Mouse (Mus musculus) cerebellum, postnatal 4 days (tissue): ENCODE measurements around the gene Ppp2r5c.

Source experiments
- DNase-seq, 2 experiments: peaks; one replicate each; pipeline ENCODE4 v3.0.0; 2022; ENCODE audit warnings: low spot score in 2 of 2, mixed read lengths in 1 of 2

Ppp2r5c gene

DNA sequence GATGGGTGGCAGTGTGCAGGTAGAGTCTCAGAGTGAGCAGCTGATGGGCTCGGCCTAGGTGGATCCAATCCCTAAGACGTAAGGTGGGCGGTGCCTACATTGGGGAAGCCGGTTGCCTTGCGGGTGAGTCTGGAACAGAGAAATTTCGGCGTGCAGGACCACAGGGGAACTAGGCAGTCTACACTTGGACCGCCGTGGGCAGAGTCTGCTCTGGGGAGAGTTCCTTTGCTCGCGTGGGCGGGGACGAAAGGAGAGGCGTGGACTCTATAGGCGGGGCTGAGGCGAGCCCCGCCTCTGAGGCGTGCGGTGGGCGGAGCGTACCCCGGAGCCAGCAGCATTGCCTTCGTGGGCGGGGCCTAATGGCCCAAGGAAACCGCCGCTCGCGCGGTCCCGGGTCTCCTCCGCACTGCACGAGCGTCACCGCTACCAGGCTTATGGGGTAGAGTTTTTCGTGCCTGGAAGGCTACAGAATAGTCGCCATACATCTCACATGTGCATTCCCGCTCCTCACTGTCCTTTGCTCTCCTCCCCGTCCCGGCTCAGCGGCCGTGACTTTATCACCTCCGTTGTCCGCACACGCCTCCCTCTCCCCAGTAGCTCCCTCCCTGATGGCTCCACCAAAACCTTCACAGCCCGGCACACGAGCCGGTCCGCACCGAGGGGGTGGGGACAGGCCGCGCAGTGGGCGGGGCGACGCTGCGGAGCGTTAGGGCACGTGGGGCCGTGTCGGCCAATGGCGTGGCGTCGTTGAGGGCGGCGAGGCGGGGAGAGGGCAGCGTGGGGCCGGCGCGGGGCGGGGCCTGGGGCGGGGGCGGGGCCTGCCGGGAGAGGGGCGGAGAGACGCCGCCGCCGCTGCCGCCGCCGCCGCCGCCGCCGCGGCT is at the start of gene Ppp2r5c:
TSS of gene Ppp2r5c (plus strand) at position 831 of the 881 bp plus-strand sequence.
- peak; percentile 90 to 94 for DNase-seq

DNA sequence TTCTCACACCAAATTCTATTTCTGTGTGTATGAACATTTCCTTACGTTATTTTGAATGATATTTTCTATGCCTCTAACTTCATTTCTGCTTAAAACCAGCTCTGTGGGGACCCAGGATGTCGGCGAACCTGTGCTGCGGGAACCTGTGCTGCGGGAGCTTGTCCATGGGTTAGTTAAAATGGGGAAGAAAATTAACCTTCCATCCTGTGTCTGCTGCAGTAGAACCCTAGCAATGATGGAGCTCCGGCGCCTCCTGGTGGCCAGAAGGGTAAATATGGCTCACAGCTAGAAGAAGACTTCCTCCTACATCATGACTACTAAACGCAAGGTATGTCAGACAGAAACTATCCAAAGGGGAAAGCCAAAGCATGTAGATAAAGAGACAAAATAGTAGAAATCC is 48.6 kb upstream of the Ppp2r5c start:
- peak; percentile 70 to 80 for DNase-seq

DNA sequence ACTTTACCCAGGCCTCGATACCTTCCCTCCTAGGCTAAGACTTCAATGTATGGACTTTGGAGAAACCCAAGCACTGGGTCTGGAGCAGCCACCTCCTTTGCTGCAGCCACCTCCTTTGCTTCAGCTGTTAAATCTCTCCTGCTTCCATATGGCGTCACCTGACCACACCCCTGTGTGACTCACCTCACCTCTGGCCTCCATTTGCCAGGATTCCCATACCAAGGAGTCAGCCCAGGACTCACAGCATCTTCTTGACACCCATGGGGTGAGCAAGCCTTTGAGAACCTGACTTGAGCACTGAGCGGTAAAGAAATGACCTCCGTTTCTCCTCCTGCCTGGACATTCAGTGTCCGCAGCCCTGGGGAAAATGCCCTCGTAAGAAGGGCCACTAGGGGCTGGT is 47.8 kb upstream of the Ppp2r5c start:
- DNase-seq, result no peak

DNA sequence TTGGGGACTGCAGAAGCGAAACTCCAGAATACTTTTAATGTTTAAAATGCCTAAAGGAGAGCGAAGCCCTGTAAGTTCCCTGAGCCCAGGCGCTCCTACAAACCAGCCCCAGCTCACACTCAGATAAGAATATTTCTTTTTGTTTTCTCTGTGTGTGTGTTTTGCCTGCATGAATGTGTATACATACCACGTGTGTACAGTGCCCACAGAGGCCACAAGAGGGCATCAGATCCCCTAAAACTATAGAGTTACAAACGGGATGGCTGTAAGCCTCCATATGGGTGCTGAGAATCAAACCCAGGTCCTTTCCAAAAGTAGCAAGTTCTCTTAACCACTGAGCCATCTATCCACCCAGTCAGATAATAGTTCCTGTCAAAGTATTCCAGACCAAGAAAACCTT is 46.0 kb upstream of the Ppp2r5c start:
- no peak for DNase-seq

DNA sequence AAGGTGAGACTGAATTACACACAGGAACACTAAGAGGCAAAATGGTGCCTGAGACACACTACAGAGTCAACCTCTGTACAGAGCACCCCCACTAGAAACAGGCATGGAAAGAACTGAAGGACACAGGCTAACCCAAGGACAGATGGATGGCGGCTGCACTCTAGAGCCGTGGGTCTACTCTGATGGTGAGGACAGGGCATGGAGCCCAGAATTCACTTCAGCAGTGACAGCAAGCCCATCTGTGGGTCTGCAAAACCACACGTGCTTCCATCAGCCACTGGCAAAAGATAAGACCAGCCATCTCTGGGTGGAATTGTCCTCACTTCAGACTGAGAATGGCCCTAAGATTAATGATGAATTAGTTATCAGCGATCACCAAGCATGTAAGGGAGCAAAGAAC is 45.0 kb upstream of the Ppp2r5c start:
- DNase-seq, result no peak

DNA sequence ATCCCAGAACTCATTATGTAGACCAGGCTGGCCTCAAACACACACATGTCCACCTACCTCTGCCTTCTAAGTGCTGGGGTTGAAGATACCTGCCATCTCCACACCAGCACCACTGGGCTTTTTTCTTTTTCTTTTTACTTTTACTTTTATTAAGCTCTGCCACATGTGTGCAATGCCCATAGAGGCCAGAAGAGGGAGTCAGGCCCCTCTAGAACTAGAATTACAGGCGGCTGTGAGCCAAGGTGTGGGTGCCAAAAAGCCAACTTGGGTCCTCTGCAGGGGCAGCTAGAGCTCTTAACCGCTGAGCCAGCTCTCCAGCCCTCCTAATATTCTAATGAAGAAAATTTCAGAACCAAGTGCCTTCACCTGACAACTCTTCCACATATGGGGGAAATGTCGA is 30.7 kb upstream of the Ppp2r5c start:
- DNase-seq, result peak in 1 of 2 experiments; percentile 35

DNA sequence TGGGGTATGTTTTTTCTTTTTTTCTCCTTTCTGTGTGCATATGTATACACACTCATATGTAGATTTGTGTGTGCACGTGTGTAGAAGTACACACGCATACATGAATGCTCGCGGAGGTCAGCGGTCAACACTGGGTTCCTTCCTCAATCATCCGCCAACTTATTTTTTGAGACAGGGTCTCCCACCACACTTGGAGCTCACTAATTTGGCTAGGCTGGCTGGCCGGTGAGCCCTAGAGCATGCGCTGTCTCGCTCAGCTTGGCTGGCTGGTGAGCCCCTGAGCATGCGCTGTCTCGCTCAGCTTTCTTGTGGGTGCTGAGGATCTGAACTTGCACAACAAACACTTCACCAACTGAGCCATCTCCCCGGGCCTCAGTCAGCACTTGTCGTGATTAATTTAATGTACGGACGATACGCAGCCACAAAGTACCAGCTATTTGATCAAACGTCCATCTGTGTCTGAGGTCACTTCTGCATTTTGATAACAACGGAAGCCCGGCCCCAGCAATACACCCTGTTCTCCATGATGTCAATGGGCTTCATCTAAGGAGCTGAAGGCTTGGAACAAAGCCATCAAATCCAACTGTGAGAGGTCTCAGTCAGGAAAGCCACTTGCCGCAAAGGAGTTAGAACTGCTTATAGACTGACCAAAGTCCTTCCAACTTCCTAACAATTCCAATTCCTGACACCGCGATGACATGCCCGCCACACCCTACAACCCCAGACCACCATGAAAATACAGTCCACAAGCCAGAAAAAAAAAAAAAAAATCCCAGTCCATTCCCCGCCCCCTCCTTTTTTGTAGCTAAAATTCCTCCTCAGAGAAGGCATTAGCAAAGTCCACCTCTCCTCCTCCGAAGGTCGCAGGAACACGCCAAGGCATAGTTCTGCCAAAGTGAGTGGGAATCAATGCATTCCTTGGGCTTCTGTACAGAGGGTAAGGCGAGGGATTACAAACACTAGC is 29.6 kb upstream of the Ppp2r5c start:
- no peak for DNase-seq

DNA sequence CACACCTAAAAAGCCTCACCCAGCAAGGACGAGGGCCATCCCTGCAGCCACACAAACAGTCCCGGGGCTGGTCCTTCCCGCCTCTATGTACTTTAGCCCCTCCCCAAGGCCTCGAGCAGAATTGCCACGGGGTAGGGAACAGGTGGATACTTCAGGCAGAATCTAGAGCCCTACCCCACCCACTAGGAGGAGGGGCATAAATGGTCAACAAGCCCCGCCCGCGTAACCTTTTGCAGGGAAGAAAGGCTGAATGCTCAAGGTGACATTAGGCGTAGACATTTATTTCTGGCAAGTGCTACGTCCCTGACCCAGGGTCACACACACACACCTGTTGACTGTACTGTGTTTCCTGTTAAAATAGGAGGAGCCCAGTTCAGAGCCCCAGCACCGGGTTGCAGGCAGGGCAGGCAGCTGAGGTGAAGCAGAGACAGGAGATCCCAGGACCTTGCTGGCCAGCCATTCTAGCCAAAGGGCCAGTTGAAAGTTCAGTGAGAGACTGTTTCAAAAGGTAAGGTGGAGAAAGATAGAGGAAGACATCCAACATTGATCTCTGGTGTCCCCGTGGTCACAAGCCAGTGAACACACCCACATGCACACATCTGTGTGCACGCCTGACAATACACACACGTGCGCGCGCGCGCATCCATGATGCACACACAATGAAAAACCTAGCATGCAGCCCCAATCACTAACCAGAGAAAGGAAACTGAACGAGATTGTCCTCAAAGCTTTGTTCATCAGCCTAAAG is 28.8 kb upstream of the Ppp2r5c start:
- no peak for DNase-seq

DNA sequence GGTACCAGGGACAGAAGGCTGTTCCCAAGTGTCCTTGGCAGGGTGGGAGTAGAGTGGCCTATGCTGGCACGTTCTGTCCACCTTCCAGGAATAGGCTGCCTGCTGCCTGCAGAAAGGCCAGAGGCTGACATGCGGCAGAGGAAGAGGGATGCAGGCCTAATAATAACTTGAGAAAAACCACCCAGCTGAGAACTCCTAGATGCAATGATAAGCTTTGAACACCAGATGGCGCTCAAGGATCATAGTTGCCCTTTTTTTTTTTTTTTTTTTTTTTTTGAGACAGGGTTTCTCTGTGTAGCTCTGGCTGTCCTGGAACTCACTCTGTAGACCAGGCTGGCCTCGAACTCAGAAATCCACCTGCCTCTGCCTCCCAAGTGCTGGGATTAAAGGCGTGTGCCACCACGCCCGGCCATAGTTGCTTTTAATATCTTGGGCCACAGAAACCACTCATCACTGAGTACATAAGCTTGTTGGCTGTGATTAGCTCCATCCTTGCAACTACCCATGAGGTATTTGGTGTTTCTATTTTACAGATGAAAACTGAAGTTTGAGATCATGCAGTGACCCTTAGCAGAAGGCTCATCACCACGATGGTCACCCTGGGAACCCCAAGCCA is 28.1 kb upstream of the Ppp2r5c start:
- peak in 1 of 2 experiments; percentile 35 for DNase-seq

DNA sequence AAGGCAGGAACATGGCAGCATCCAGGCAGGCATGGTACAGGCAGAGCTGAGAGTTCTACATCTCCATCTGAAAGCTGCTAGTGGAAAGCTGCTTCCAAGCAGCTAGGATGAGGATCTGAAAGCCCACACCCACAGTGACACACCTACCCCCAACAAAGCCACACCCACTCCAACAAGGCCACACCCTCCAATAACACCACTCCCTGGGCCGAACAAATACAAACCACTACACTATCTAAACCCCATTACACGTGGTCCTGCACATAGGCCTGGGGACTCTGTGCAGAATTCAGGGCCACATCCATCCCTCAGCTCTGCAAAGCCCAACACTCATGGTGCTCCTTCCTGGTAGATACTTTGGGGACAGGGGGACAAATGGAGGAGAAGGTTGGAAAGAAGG is 27.0 kb upstream of the Ppp2r5c start:
- DNase-seq, result no peak

DNA sequence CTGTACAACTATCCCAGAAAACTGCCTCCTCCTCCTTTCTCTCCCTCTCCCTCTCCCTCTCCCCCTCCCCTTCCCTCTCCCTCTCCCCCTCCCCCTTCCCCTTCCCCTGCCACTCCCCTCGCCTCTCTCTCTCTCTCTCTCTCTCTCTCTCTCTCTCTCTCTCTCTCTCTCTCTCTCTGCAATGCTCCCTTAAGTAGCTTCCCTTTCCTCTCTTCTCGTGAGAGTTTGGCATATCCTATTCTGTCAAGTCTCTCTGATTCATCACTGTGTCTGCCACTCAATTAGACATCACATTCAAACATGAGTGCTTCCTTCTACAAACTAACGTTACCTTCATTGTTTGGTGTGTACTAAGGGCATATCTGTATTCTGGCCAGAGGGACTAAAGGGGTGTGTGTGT is 25.6 kb upstream of the Ppp2r5c start:
- no peak for DNase-seq

DNA sequence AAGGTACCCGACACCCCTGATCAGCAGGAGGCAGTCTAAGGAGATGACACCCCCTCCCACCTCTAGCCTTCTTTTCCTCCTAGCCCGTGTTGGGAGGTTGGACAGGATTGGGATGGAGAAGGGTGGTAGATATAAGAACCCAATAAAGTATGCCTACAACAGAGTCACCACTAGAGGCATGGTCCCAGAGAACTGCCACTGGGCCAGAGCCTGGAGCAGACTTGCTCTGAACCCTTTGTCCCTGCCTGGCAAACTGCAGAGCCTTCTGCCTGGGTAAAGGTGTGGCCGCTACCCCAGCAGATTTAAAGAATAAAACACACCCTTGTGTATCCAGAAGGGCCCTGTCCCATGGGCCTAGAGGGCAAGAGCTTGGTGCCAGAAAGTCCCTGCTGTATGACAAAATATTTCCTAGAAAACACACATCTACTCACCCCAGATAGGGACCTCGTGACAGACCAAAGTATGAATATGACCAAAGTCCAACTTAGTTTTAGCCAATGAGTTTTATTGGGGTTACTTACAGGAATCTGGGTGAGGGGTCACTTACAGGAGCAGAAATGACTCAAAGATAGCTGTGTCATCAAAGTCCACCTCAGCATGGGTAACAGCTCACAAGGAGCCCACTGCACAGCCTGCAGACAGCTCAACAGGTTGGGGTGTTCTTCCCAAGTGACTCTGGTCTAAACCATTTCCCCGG is 22.8 kb upstream of the Ppp2r5c start:
- no peak for DNase-seq

DNA sequence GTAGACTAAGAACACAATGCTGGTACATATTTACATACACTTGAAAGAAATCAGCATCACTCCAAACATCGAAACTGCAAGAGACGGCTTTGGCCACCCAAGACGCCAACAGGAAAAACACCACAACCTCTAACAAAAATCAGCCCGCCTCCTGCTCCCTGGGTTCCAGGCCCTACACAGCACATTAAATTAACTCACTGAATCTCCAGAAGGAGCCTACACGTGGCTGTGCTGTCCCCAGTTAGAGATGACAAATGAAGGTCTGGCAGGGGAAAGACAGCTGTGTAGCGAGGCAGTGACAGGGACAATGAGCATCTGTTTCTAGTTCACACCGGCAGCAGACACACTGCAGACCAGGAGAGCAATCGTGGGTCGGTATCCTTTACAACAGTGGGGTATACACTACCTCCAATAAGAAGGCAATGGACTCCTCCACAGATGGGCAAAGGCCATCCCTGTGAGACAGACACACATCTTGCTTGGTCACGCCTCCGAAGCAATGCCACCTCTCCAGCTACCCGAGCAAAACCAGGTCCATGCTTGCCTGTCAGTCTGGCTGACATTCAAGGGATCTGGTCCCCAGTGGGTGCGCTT is 20.4 kb upstream of the Ppp2r5c start:
- no peak for DNase-seq

DNA sequence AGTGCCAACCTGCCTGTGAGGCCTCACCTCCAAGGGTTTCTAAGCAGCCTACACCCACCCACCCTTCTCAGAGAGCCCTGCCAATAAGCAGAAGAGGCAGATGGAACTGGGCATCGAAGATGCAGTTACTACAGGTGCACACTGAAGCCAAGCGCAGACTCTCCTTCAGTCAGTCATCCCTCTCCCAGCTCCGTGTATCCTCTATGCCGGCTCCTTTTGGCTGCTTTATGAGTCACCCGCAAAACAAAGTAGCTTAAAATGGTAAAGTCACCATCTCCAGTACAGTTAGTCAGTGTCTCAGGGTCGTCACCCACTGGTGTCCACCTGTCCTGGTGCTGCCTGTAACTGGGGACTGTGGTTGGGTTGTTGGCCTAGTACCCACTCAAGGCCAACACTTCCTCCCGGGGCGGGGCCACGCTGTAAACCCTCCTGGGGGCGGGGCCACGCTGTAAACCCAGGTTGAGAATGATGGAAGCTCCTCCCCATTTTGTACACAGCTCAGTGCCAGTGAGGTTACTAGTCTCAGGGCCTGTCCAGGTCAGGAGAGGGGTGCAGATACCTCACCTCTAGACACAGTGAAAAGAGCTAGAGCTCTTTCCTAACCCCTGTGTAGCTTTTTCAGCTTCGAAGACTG is 17.5 kb upstream of the Ppp2r5c start:
- no peak for DNase-seq

DNA sequence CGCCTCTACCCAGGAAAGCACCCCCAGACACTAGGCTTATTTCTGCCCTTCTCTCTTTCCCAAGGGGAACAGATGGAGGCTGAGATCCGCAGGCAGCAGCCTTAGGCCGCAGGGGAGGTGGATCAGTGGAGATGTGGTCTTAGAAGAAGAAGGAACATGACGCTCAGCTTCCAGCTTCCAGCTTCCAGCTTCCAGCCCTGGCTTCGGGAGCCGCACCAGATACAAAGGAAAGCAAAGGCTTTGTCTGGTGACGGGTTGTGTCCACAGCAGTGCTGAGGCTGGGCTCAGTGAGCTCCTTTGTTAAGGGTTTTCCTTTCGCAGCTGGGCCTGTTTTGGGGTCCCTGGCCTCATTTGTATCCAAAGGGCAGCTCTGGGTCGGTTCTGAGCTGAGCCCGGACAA is 16.9 kb upstream of the Ppp2r5c start:
- no peak for DNase-seq

DNA sequence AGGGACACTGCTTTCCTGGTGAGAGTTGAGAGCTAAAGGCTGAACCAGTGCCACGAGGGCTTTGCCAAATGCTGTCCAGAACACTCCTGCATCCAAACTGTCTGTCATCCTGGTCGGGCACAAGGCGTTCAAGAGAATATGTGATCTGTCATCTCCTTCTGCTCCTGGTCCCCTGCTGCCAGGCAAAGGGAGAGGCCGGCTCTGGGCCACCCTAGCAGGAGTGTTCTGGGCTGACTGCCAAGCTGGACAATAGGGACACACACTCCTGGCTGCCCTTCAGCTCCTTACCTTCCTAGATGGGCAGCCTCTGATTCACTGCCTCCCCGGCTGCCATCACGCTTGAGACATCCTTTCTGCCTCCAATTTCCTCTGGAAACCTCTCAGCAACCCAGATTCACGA is 15.1 kb upstream of the Ppp2r5c start:
- DNase-seq, result peak in 1 of 2 experiments; percentile 29

DNA sequence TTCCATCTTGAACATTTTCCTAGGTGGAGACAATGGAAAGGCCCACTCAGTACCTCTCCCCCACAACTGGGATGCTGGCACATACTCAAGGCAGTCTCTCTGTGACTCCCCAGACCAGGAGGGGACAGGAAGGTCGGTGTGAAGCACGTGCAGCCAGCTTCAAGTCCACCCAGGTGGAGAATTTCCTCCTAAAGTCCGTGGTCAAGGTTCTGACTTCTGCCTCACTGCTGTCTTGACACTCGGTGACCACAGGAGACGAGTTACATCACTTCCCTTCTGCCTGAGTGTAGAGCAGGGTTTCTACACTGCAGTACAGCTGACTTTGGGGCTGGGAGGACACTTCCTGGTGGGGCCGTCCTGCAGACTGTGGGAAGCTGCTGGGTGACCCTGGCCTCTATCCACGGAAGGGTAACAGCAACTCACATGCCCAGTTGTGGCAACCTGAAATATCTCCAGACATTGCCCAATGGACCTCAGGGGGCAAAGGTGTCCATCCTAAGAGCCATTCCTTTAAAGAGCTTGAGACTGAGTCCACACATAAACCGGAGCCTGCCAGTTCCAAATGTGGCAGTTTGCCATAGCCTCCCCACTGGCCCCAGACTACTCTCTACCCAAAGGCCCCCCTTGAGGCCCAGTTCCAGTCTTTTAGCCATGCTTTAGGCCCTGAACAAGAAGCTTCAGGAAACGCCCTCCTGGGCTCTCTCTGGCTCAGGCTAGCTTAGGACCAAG is 10.1 kb upstream of the Ppp2r5c start:
- no peak for DNase-seq

DNA sequence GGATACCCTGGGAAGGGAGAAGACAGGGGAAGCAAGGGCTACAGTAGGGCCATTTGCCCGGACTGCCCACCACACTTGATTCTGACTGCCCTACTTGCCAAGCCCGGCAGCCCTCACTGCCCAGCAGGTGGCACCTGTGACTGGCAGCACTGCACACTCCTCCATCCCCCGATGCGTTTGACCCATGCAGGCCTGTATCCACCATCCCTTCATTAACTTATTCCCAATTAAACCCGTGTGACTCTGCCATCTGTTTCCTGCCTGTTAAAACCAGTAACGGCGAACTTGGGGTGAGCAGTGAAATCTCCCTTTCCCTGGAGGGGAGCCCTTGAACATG is 9.6 kb upstream of the Ppp2r5c start:
- DNase-seq, result peak in 1 of 2 experiments; percentile 26

DNA sequence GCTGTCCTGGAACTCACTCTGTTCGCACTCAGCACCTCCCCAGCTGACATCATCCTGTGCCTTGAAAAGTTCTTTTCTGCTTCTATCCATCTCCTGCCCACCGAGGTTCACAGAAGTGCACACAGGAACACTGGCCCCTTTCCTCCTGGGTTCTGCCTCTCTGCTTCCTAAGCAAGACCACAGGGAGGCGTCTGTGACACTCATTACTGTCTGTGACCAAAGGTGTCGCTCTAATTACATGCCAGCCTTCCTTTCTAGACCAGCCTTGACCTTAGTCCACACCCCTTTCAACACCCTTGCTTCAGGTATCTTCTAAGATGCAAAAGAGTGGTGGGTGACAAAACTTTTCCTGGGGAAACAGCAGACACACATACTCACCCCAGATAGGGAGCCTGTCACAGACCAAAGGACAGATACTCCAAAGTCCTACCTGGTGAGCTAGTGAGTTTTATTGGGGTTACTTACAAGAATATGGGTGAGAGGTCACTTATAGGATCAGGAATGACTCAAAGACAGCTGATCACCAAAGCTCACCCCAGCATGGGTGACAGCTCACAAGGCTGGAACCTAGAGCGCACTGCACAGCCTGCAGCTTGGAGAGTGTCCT is 8.4 kb upstream of the Ppp2r5c start:
- DNase-seq, result no peak
